Mouse (Mus musculus) MEL (cell line): ENCODE data around the gene Arhgap1. TPM values are rescaled to one million over a fixed set of nuclear protein-coding genes. Genes with fewer than 3 reads are reported as not detected.

Experiments
- DNase-seq: peaks from one replicate; pipeline ENCODE4 v3.0.0; 2011; ENCODE audit warnings: low read depth, low spot score
- H3K27ac ChIP-seq: 2 replicates; pipeline ENCODE4 v1.5.1; 2012; ENCODE audit warnings: low read depth, mild to moderate bottlenecking, control low read depth, low read length, moderate library complexity; ENCODE audit not compliant: control insufficient read depth
- H3K27me3 ChIP-seq, 2 experiments: fragments of 150-350 bp in 1 of 2; sonication (generic) in 1 of 2; 2 replicates each; pipeline ENCODE4 v1.6.1; 2012; ENCODE audit warnings: low read length in 2 of 2, mild to moderate bottlenecking in 2 of 2, improper control_type of control experiment in 1 of 2, moderate library complexity in 1 of 2; ENCODE audit not compliant: insufficient read depth in 2 of 2, control insufficient read depth in 1 of 2
- H3K36me3 ChIP-seq, 2 experiments: 2 replicates each; pipeline ENCODE4 v1.6.1; 2012 to 2014; ENCODE audit warnings: low read length in 2 of 2, improper control_type of control experiment in 1 of 2, inconsistent platforms in 1 of 2, mild to moderate bottlenecking in 1 of 2; ENCODE audit not compliant: insufficient read depth in 2 of 2, control insufficient read depth in 1 of 2
- H3K4me1 ChIP-seq, 2 experiments: fragments of 150-350 bp in 1 of 2; sonication (generic) in 1 of 2; 2 replicates each; pipeline ENCODE4 v1.6.1; 2012; ENCODE audit warnings: low read length in 2 of 2, improper control_type of control experiment in 1 of 2, mild to moderate bottlenecking in 1 of 2; ENCODE audit not compliant: insufficient read depth in 2 of 2, control insufficient read depth in 1 of 2
- H3K4me3 ChIP-seq, 2 experiments: fragments of 150-350 bp in 1 of 2; sonication (generic) in 1 of 2; 2 replicates each; pipeline ENCODE4 v1.5.1; 2012; ENCODE audit warnings: low read depth in 2 of 2, low read length in 2 of 2, mild to moderate bottlenecking in 2 of 2, moderate library complexity in 2 of 2, control low read depth in 1 of 2, improper control_type of control experiment in 1 of 2; ENCODE audit not compliant: control insufficient read depth in 1 of 2, insufficient read depth in 1 of 2
- H3K79me2 ChIP-seq: 2 replicates; pipeline ENCODE4 v1.6.1; 2012; ENCODE audit warnings: mild to moderate bottlenecking, low read length, moderate library complexity; ENCODE audit not compliant: control insufficient read depth, poor library complexity, insufficient read depth
- H3K9ac ChIP-seq: 2 replicates; pipeline ENCODE4 v1.6.1; 2012; ENCODE audit warnings: low read depth, mild to moderate bottlenecking, control low read depth, low read length, moderate library complexity; ENCODE audit not compliant: control insufficient read depth, poor library complexity, severe bottlenecking
- H3K9me3 ChIP-seq: fragments of 150-350 bp; sonication (generic); replicated peaks from 2 replicates; pipeline ENCODE4 v1.6.1; 2012; ENCODE audit warnings: mild to moderate bottlenecking, low read length, improper control_type of control experiment, moderate library complexity; ENCODE audit not compliant: insufficient read depth
- BHLHE40 ChIP-seq: IDR thresholded peaks from 2 replicates; pipeline ENCODE4 v1.6.1; 2012; ENCODE audit warnings: low read depth, mild to moderate bottlenecking, inconsistent platforms, low read length, improper control_type of control experiment, borderline replicate concordance
- CHD2 ChIP-seq: IDR thresholded peaks from 2 replicates; pipeline ENCODE4 v1.6.1; 2011; ENCODE audit warnings: low read length, improper control_type of control experiment
- CTCF ChIP-seq, 3 experiments: IDR thresholded peaks in 2 of 3; conservative IDR thresholded peaks in 1 of 3; 2 replicates each; pipeline ENCODE4 v1.5.1; 2011 to 2012; ENCODE audit warnings: low read length in 3 of 3, low read depth in 2 of 3, mild to moderate bottlenecking in 2 of 3, improper control_type of control experiment in 1 of 3, inconsistent platforms in 1 of 3, mixed read lengths in 1 of 3, moderate library complexity in 1 of 3; ENCODE audit not compliant: control insufficient read depth in 1 of 3, insufficient read depth in 1 of 3, poor library complexity in 1 of 3, severe bottlenecking in 1 of 3
- ELF1 ChIP-seq: IDR thresholded peaks from 2 replicates; pipeline ENCODE4 v1.6.1; 2014; ENCODE audit warnings: low read depth, mild to moderate bottlenecking, inconsistent platforms, low read length, improper control_type of control experiment, moderate library complexity
- EP300 ChIP-seq, 2 experiments: IDR thresholded peaks; 2 replicates each; pipeline ENCODE4 v1.6.1; 2011; ENCODE audit warnings: improper control_type of control experiment in 2 of 2, low read length in 2 of 2, low read depth in 1 of 2, mild to moderate bottlenecking in 1 of 2
- GABPA ChIP-seq: IDR thresholded peaks from 2 replicates; pipeline ENCODE4 v1.6.1; 2012; ENCODE audit warnings: low read depth, mild to moderate bottlenecking, inconsistent platforms, low read length, improper control_type of control experiment, moderate library complexity
- HCFC1 ChIP-seq: IDR thresholded peaks from 2 replicates; pipeline ENCODE4 v1.6.1; 2012; ENCODE audit warnings: low read depth, mild to moderate bottlenecking, inconsistent platforms, low read length, improper control_type of control experiment, moderate library complexity
- KAT2A ChIP-seq: conservative IDR thresholded peaks from 2 replicates; pipeline ENCODE4 v1.6.1; 2012; ENCODE audit warnings: low read depth, low read length, improper control_type of control experiment, inconsistent platforms
- MAFK ChIP-seq: IDR thresholded peaks from 2 replicates; pipeline ENCODE4 v1.6.1; 2011; ENCODE audit warnings: low read depth, mild to moderate bottlenecking, low read length, improper control_type of control experiment, borderline replicate concordance
- MAX ChIP-seq: IDR thresholded peaks from 2 replicates; pipeline ENCODE4 v1.6.1; 2011; ENCODE audit warnings: low read length, improper control_type of control experiment
- MXI1 ChIP-seq: IDR thresholded peaks from 2 replicates; pipeline ENCODE4 v1.6.1; 2011; ENCODE audit warnings: mild to moderate bottlenecking, low read depth, low read length, improper control_type of control experiment
- MYC ChIP-seq: IDR thresholded peaks from 2 replicates; pipeline ENCODE4 v1.6.1; 2011; ENCODE audit warnings: low read depth, mild to moderate bottlenecking, low read length, improper control_type of control experiment, moderate library complexity
- NELFE ChIP-seq: IDR thresholded peaks from 2 replicates; pipeline ENCODE4 v1.6.1; 2011; ENCODE audit warnings: low read depth, low read length, improper control_type of control experiment
- NRF1 ChIP-seq: IDR thresholded peaks from 2 replicates; pipeline ENCODE4 v1.6.1; 2014; ENCODE audit warnings: low read depth, mild to moderate bottlenecking, inconsistent platforms, low read length, improper control_type of control experiment, moderate library complexity; ENCODE audit not compliant: poor library complexity, insufficient read depth, severe bottlenecking
- RAD21 ChIP-seq: IDR thresholded peaks from 2 replicates; pipeline ENCODE4 v1.6.1; 2011; ENCODE audit warnings: mild to moderate bottlenecking, low read depth, low read length, improper control_type of control experiment
- SIN3A ChIP-seq: IDR thresholded peaks from 2 replicates; pipeline ENCODE4 v1.6.1; 2012; ENCODE audit warnings: low read length, improper control_type of control experiment, inconsistent platforms
- SMC3 ChIP-seq: IDR thresholded peaks from 2 replicates; pipeline ENCODE4 v1.6.1; 2011; ENCODE audit warnings: low read depth, low read length, improper control_type of control experiment
- TBP ChIP-seq: IDR thresholded peaks from 2 replicates; pipeline ENCODE4 v1.8.0; 2011; ENCODE audit warnings: low read depth, low read length, improper control_type of control experiment
- TCF12 ChIP-seq: IDR thresholded peaks from 2 replicates; pipeline ENCODE4 v1.6.1; 2014; ENCODE audit warnings: low read depth, mild to moderate bottlenecking, inconsistent platforms, low read length, improper control_type of control experiment, moderate library complexity
- USF2 ChIP-seq, 2 experiments: IDR thresholded peaks; 2 replicates each; pipeline ENCODE4 v1.6.1; 2011 to 2012; ENCODE audit warnings: improper control_type of control experiment in 2 of 2, low read length in 2 of 2, borderline replicate concordance in 1 of 2, inconsistent platforms in 1 of 2, low read depth in 1 of 2, mild to moderate bottlenecking in 1 of 2; ENCODE audit not compliant: insufficient read depth in 1 of 2
- ZKSCAN1 ChIP-seq: IDR thresholded peaks from 2 replicates; pipeline ENCODE4 v1.6.1; 2012; ENCODE audit warnings: low read depth, mild to moderate bottlenecking, inconsistent platforms, low read length, improper control_type of control experiment, moderate library complexity
- polyA plus RNA-seq, 2 experiments: library from polyadenylated mRNA; stranded (reverse) in 1 of 2; unstranded in 1 of 2; fragments of >175 nt in 1 of 2; fragments of >200 nt in 1 of 2; gene quantifications; 2 replicates each; pipeline versions ENCODE4 v1.2.1 to v1.2.4; 2012; ENCODE audit warnings: low replicate concordance in 2 of 2, low read depth in 1 of 2; ENCODE audit not compliant: insufficient read length in 2 of 2, insufficient read depth in 1 of 2, missing spikeins in 1 of 2
- total RNA-seq: library from RNA; depleted of rRNA; stranded (reverse); fragments of 300-350 nt; gene quantifications from 2 replicates; pipeline ENCODE4 v1.2.3, GENCODE M21; 2012

Gene Arhgap1
- total and polyA plus RNA-seq, 3 experiments = 23.5 to 40.1 TPM; not detected in 1

DNA sequence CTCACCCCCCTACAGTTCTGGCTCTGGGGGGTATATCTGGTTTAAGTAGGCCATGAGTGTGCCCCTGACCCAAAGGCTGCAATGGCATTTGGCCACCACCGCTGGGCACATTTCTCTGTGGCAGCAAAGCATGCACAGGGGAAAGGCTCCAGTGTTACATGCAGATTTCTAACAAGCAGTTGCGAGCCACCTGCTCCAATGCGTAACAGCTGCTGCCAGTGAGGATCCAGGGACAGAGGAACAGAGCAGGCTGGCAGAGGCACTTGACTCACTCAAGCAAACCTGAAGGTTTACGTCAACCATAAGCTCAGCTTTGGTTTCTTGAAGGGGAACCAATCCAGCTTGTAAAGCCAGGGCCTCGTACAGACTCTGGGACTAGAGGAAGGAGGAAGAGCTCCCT is 25.2 kb downstream of the Arhgap1 start:
- no peak for DNase-seq
- H3K27ac ChIP-seq = no peak overlapping the region
- H3K36me3 ChIP-seq = no peaks in the 10 kb centered on the region; a peak in 1 of 4 replicates
- TF ChIP-seq SMC3 (no peak), BHLHE40 (no peak), TCF12 (no peak), USF2 (IDR thresholded peaks at IDR 0.05; ENCODE audit: borderline replicate concordance in 1 of 2, insufficient read depth in 1 of 2, low read depth in 1 of 2, low read length in 2 of 2) (no peak), MAFK (no peak), MXI1 (no peak), TBP (no peak)
- H3K9me3 ChIP-seq = no peaks in the 10 kb centered on the region
- no peaks in the 10 kb centered on the region for H3K4me1 ChIP-seq
- H3K4me3 ChIP-seq = no peak overlapping the region
- no peaks in the 10 kb centered on the region for H3K27me3 ChIP-seq
- H3K79me2 ChIP-seq = no peaks in the 10 kb centered on the region
- no peak overlapping the region for H3K9ac ChIP-seq

DNA sequence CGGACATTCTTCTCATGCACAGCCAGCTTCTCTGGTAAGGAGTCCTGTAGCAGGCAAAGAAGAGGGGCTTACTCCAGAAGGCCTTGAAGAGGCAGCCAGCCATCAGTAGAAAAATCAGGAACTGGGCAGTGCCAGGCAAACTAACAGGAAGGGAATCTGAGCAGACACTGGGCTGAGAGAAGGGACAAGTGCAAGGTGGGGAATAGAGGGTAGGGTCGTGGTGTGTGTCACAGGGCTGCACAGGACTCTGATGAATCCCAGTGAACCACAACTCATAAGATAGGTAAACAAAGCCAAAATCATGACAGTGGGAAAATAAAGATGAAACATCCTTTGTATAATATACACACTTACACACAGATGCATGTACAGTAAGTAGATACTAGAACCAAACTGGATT is 26.8 kb downstream of the Arhgap1 start:
- H3K4me1 ChIP-seq = no peaks in the 10 kb centered on the region
- no peak overlapping the region for H3K27ac ChIP-seq
- H3K4me3 ChIP-seq = no peak overlapping the region
- no peaks in the 10 kb centered on the region for H3K9me3 ChIP-seq
- TF ChIP-seq ELF1 (no peak), SIN3A (no peak), NELFE (no peak), ZKSCAN1 (no peak), KAT2A (no peak), NRF1 (no peak), GABPA (no peak), RAD21 (no peak), EP300 (IDR thresholded peaks at IDR 0.05; ENCODE audit: low read depth in 1 of 2, low read length in 2 of 2) (no peak), MYC (no peak), MAFK (no peak), MAX (no peak), CHD2 (no peak), HCFC1 (no peak), SMC3 (no peak), CTCF (IDR thresholded peaks at IDR 0.05 in 2 of 3, conservative IDR thresholded peaks at IDR 0.05 in 1 of 3; ENCODE audit: control insufficient read depth in 1 of 3, insufficient read depth in 1 of 3, low read depth in 2 of 3, low read length in 3 of 3, poor library complexity in 1 of 3, severe bottlenecking in 1 of 3) (no peak), MXI1 (no peak), USF2 (IDR thresholded peaks at IDR 0.05; ENCODE audit: borderline replicate concordance in 1 of 2, insufficient read depth in 1 of 2, low read depth in 1 of 2, low read length in 2 of 2) (no peak)
- no peaks in the 10 kb centered on the region; a peak in 1 of 4 replicates for H3K36me3 ChIP-seq
- no peaks in the 10 kb centered on the region for H3K79me2 ChIP-seq
- DNase-seq = no peak
- H3K9ac ChIP-seq = no peak overlapping the region
- no peaks in the 10 kb centered on the region for H3K27me3 ChIP-seq
